Mouse (Mus musculus) CH12.LX (cell line): Measurements from ENCODE around the gene Il1rn. TPM values are rescaled to one million over a fixed set of nuclear protein-coding genes. Genes with fewer than 3 reads are reported as not detected.

ENCODE experiments used
- DNase-seq: peaks from one replicate; pipeline ENCODE4 v3.0.0-alpha.2; 2013; ENCODE audit errors: extremely low read depth
- H3K27ac ChIP-seq: 2 replicates; pipeline ENCODE4 v1.5.1; 2012; ENCODE audit warnings: low read depth, mild to moderate bottlenecking, control low read depth, moderate library complexity; ENCODE audit not compliant: insufficient read depth
- H3K27me3 ChIP-seq: replicated peaks from 2 replicates; pipeline ENCODE3; 2012; ENCODE audit warnings: inconsistent platforms
- H3K36me3 ChIP-seq, 2 experiments: replicated peaks in 1 of 2; 2 replicates each; pipeline versions ENCODE3 to v1.6.1; 2012; ENCODE audit warnings: inconsistent platforms in 1 of 2, low read length in 1 of 2, mild to moderate bottlenecking in 1 of 2, mixed read lengths in 1 of 2, moderate library complexity in 1 of 2; ENCODE audit not compliant: control insufficient read depth in 1 of 2, insufficient read depth in 1 of 2
- H3K4me1 ChIP-seq, 2 experiments: 2 replicates each; pipeline ENCODE4 v1.6.1; 2012; ENCODE audit warnings: inconsistent platforms in 1 of 2, moderate library complexity in 1 of 2; ENCODE audit not compliant: insufficient read depth in 2 of 2, control insufficient read depth in 1 of 2
- H3K4me2 ChIP-seq: 2 replicates; pipeline ENCODE4 v1.6.1; 2012; ENCODE audit warnings: low read depth, mild to moderate bottlenecking, control low read depth; ENCODE audit not compliant: poor library complexity, insufficient read depth, severe bottlenecking
- H3K4me3 ChIP-seq, 3 experiments: fragments of 150-350 bp in 1 of 3; sonication (generic) in 1 of 3; replicated peaks in 1 of 3; 2 replicates each; pipeline versions ENCODE3 to v1.5.1; 2011 to 2012; ENCODE audit warnings: low read depth in 2 of 3, low read length in 2 of 3, mild to moderate bottlenecking in 2 of 3, moderate library complexity in 2 of 3, control low read depth in 1 of 3, improper control_type of control experiment in 1 of 3, inconsistent platforms in 1 of 3, mixed read lengths in 1 of 3; ENCODE audit not compliant: poor library complexity in 1 of 3
- H3K79me2 ChIP-seq: replicated peaks from 2 replicates; pipeline ENCODE4 v1.6.1; 2012; ENCODE audit warnings: mild to moderate bottlenecking, moderate library complexity; ENCODE audit not compliant: control insufficient read depth, poor library complexity, insufficient read depth, severe bottlenecking; ENCODE audit errors: extremely low read depth
- H3K9ac ChIP-seq: 2 replicates; pipeline ENCODE4 v1.6.1; 2012; ENCODE audit warnings: low read depth, mild to moderate bottlenecking, control low read depth, moderate library complexity; ENCODE audit not compliant: insufficient read depth
- H3K9me3 ChIP-seq: replicated peaks from 2 replicates; pipeline ENCODE3; 2012; ENCODE audit warnings: low read length, inconsistent platforms, mixed read lengths
- CTCF ChIP-seq, 2 experiments: IDR thresholded peaks in 1 of 2; conservative IDR thresholded peaks in 1 of 2; 2 replicates each; pipeline ENCODE4 v1.5.1; 2011 to 2012; ENCODE audit warnings: low read depth in 2 of 2, low read length in 2 of 2, improper control_type of control experiment in 1 of 2, inconsistent platforms in 1 of 2, mild to moderate bottlenecking in 1 of 2, moderate library complexity in 1 of 2
- ELF1 ChIP-seq: IDR thresholded peaks from 2 replicates; pipeline ENCODE4 v1.6.1; 2014; ENCODE audit warnings: low read depth, mild to moderate bottlenecking, inconsistent platforms, low read length, improper control_type of control experiment
- HCFC1 ChIP-seq: IDR thresholded peaks from 2 replicates; pipeline ENCODE4 v1.6.1; 2012; ENCODE audit warnings: low read depth, mild to moderate bottlenecking, inconsistent platforms, low read length, improper control_type of control experiment
- IRF4 ChIP-seq: IDR thresholded peaks from 2 replicates; pipeline ENCODE4 v1.6.1; 2014; ENCODE audit warnings: low read depth, mild to moderate bottlenecking, inconsistent platforms, low read length, improper control_type of control experiment
- JUN ChIP-seq: IDR thresholded peaks from 2 replicates; pipeline ENCODE4 v1.6.1; 2011; ENCODE audit warnings: low read depth, mild to moderate bottlenecking, low read length, improper control_type of control experiment, moderate library complexity; ENCODE audit not compliant: insufficient read depth
- JUND ChIP-seq: conservative IDR thresholded peaks from 2 replicates; pipeline ENCODE4 v1.6.1; 2011; ENCODE audit warnings: low read depth, low read length, improper control_type of control experiment
- MEF2A ChIP-seq: IDR thresholded peaks from 2 replicates; pipeline ENCODE4 v1.6.1; 2014; ENCODE audit warnings: low read depth, mild to moderate bottlenecking, inconsistent platforms, low read length, improper control_type of control experiment, borderline replicate concordance
- MXI1 ChIP-seq: IDR thresholded peaks from 2 replicates; pipeline ENCODE4 v1.6.1; 2011; ENCODE audit warnings: mild to moderate bottlenecking, low read depth, low read length, improper control_type of control experiment
- MYC ChIP-seq: IDR thresholded peaks from 2 replicates; pipeline ENCODE4 v1.6.1; 2011; ENCODE audit warnings: low read depth, mild to moderate bottlenecking, improper control_type of control experiment, low read length
- POLR2A ChIP-seq: IDR thresholded peaks from 2 replicates; pipeline ENCODE4 v1.6.1; 2011; ENCODE audit warnings: low read depth, mild to moderate bottlenecking, improper control_type of control experiment, low read length
- RAD21 ChIP-seq: IDR thresholded peaks from 2 replicates; pipeline ENCODE4 v1.6.1; 2011; ENCODE audit warnings: low read depth, mild to moderate bottlenecking, low read length, improper control_type of control experiment, moderate library complexity
- SMC3 ChIP-seq: IDR thresholded peaks from 2 replicates; pipeline ENCODE4 v1.6.1; 2011; ENCODE audit warnings: low read depth, low read length, improper control_type of control experiment
- USF2 ChIP-seq: conservative IDR thresholded peaks from 2 replicates; pipeline ENCODE4 v1.6.1; 2011; ENCODE audit warnings: low read depth, low read length, improper control_type of control experiment
- ZC3H11A ChIP-seq: IDR thresholded peaks from 2 replicates; pipeline ENCODE4 v1.6.1; 2012; ENCODE audit warnings: low read depth, mild to moderate bottlenecking, inconsistent platforms, low read length, improper control_type of control experiment
- ZMIZ1 ChIP-seq: IDR thresholded peaks from 2 replicates; pipeline ENCODE4 v1.6.1; 2012; ENCODE audit warnings: low read depth, mild to moderate bottlenecking, inconsistent platforms, low read length, improper control_type of control experiment
- dilution Hi-C: fragments of 300-500 bp; cut with MboI; formaldehyde crosslinking; loops from 2 replicates; pipeline ENCODE4 v1.14.3; 2020; ENCODE audit warnings: low sequenced_read_pairs; ENCODE audit not compliant: extremely low pct_unique_long_range_greater_than_20kb, extremely low pct_ligation_motif_present
- in situ Hi-C: fragments of 300-500 bp; cut with MboI; formaldehyde crosslinking; loops from 3 replicates; pipeline ENCODE4 v1.14.3; 2019; ENCODE audit warnings: low sequenced_read_pairs, low pct_ligation_motif_present, low pct_unique_long_range_greater_than_20kb, mixed read lengths
- polyA plus RNA-seq: library from polyadenylated mRNA; unstranded; fragments of >175 nt; gene quantifications from 2 replicates; pipeline ENCODE4 v1.2.1, GENCODE M21; 2012; ENCODE audit warnings: low read depth; ENCODE audit not compliant: insufficient read length
- total RNA-seq, 2 experiments: library from RNA; depleted of rRNA; stranded (reverse); fragments of 300-350 nt in 1 of 2; fragments of >200 nt in 1 of 2; gene quantifications; 2 replicates each; pipeline ENCODE4 v1.2.3; 2012 to 2014

Gene Il1rn
- total RNA-seq (2012; rRNA removed): 0.21 and 0.98 TPM in 2 replicates
- 0.54 and 0.71 TPM in 2 replicates for total RNA-seq (2014; rRNA removed)
- polyA plus RNA-seq: 0.37 and 0.44 TPM in 2 replicates

GRCm38 (mm10) chr2:24336545-24336944, at the start of gene Il1rn:
TSS of gene Il1rn (plus strand) at chr2:24336853.
- DNase-seq: no peak
- Histone ChIP-seq H3K9ac (no peak within 1 kb of the TSS), H3K27ac (no peak within 1 kb of the TSS), H3K79me2 (no peaks in the 10 kb centered on the region), H3K4me2 (no peak within 1 kb of the TSS), H3K27me3 (no peaks in the 10 kb centered on the region), H3K4me1 (peaks cover 5 to 31% of the 10 kb centered on the region in 2 experiments), H3K4me3 (no peak within 1 kb of the TSS), H3K36me3 (no peaks in the 10 kb centered on the region), H3K9me3 (no peaks in the 10 kb centered on the region)
- TF ChIP-seq USF2 (no peak), SMC3 (no peak), MYC (no peak), CTCF (conservative IDR thresholded peaks at IDR 0.05 in 1 of 2, IDR thresholded peaks at IDR 0.05 in 1 of 2; ENCODE audit: low read depth in 2 of 2, low read length in 2 of 2) (no peak), ELF1 (no peak), RAD21 (no peak), ZC3H11A (no peak)
- in situ Hi-C loops: no loop called here
- dilution Hi-C loops: no loop called here

GRCm38 (mm10) chr2:24290896-24291295, 45.8 kb upstream of the Il1rn start, which contains the start of gene Il1f10:
TSS of gene Il1f10 (plus strand) at chr2:24291196.
- H3K36me3 ChIP-seq: no peaks in the 10 kb centered on the region
- H3K27ac ChIP-seq: no peak within 1 kb of the TSS
- no peaks in the 10 kb centered on the region for H3K79me2 ChIP-seq
- no peak within 1 kb of the TSS for H3K4me3 ChIP-seq
- no peaks in the 10 kb centered on the region for H3K4me1 ChIP-seq
- in situ Hi-C loops: loop anchor here (10.0 kb wide), 1 partner anchor 274 kb away; no protein-coding TSS in a partner anchor
- DNase-seq: no peak
- H3K4me2 ChIP-seq: no peak within 1 kb of the TSS
- H3K9me3 ChIP-seq: no peaks in the 10 kb centered on the region
- no peak within 1 kb of the TSS for H3K9ac ChIP-seq
- H3K27me3 ChIP-seq: no peaks in the 10 kb centered on the region
- dilution Hi-C loops: no loop called here
- TF ChIP-seq JUND (no peak), CTCF (conservative IDR thresholded peaks at IDR 0.05 in 1 of 2, IDR thresholded peaks at IDR 0.05 in 1 of 2; ENCODE audit: low read depth in 2 of 2, low read length in 2 of 2) (no peak), MEF2A (no peak), POLR2A (no peak), MYC (no peak), MXI1 (no peak), USF2 (no peak), HCFC1 (no peak), IRF4 (no peak), JUN (no peak), ZMIZ1 (no peak)
